Mouse (Mus musculus): ENCODE results near the gene Runx3. TPM values are rescaled to one million over a fixed set of nuclear protein-coding genes. Genes with fewer than 3 reads are reported as not detected.

Gene Runx3
- total RNA-seq, 2 experiments from 2014 or later = not detected

- H3K27ac ChIP-seq = no peak overlapping the region
- no peak for TF ChIP-seq CTCF (conservative IDR thresholded peaks at IDR 0.05)
- H3K4me3 ChIP-seq = no peak overlapping the region
- DNase-seq (ENCODE audit: low spot score in 2 of 2) = no peak
Measured at GRCm38 (mm10) chr4:135201771-135202170, 81.3 kb downstream of the Runx3 start.

- no peak overlapping the region for H3K4me3 ChIP-seq
- DNase-seq (ENCODE audit: low spot score in 2 of 2) = no peak
- no peak for TF ChIP-seq CTCF (conservative IDR thresholded peaks at IDR 0.05)
- H3K27ac ChIP-seq = no peak overlapping the region
Measured at GRCm38 (mm10) chr4:135203279-135203678, 82.8 kb downstream of the Runx3 start.

GRCm38 (mm10) chr4:135203806-135204560 lies 83.5 kb downstream of the Runx3 start:
- Histone ChIP-seq H3K27ac (no peak overlapping the region), H3K4me3 (no peak overlapping the region)
- no peak for DNase-seq (ENCODE audit: low spot score in 2 of 2)
- no peak for TF ChIP-seq CTCF (conservative IDR thresholded peaks at IDR 0.05)

- H3K4me3 ChIP-seq = no peak overlapping the region
- H3K27ac ChIP-seq = no peak overlapping the region
- no peak for DNase-seq (ENCODE audit: low spot score in 2 of 2)
- TF ChIP-seq CTCF (conservative IDR thresholded peaks at IDR 0.05) = no peak
Measured at GRCm38 (mm10) chr4:135204666-135205065, 84.2 kb downstream of the Runx3 start.

GRCm38 (mm10) chr4:135205254-135205653 lies 84.8 kb downstream of the Runx3 start:
- no peak for TF ChIP-seq CTCF (conservative IDR thresholded peaks at IDR 0.05)
- Histone ChIP-seq H3K4me3 (no peak overlapping the region), H3K27ac (no peak overlapping the region)
- DNase-seq (ENCODE audit: low spot score in 2 of 2) = no peak

GRCm38 (mm10) chr4:135205711-135206600 lies 85.5 kb downstream of the Runx3 start:
- Histone ChIP-seq H3K27ac (no peak overlapping the region), H3K4me3 (peak overlapping the region; percentile 40)
- peak; percentile 56 to 78 for DNase-seq (ENCODE audit: low spot score in 2 of 2)
- peak; percentile 97 for TF ChIP-seq CTCF (conservative IDR thresholded peaks at IDR 0.05)

- Histone ChIP-seq H3K27ac (no peak overlapping the region), H3K4me3 (no peak overlapping the region)
- no peak for TF ChIP-seq CTCF (conservative IDR thresholded peaks at IDR 0.05)
- no peak for DNase-seq (ENCODE audit: low spot score in 2 of 2)
Measured at GRCm38 (mm10) chr4:135209846-135210245, 89.4 kb downstream of the Runx3 start.

GRCm38 (mm10) chr4:135219652-135220051 lies 99.2 kb downstream of the Runx3 start:
- peak; percentile 62 to 85 for DNase-seq (ENCODE audit: low spot score in 2 of 2)
- TF ChIP-seq CTCF (conservative IDR thresholded peaks at IDR 0.05) = peak; percentile 95
- Histone ChIP-seq H3K4me3 (no peak overlapping the region), H3K27ac (no peak overlapping the region)

- TF ChIP-seq CTCF (conservative IDR thresholded peaks at IDR 0.05) = no peak
- DNase-seq (ENCODE audit: low spot score in 2 of 2) = no peak
- Histone ChIP-seq H3K27ac (no peak overlapping the region), H3K4me3 (no peak overlapping the region)
Measured at GRCm38 (mm10) chr4:135220641-135221040, 100.2 kb downstream of the Runx3 start.

GRCm38 (mm10) chr4:135221632-135222407 lies 101.4 kb downstream of the Runx3 start:
- Histone ChIP-seq H3K4me3 (no peak overlapping the region), H3K27ac (no peak overlapping the region)
- no peak for TF ChIP-seq CTCF (conservative IDR thresholded peaks at IDR 0.05)
- no peak for DNase-seq (ENCODE audit: low spot score in 2 of 2)

GRCm38 (mm10) chr4:135223808-135224207 lies 103.4 kb downstream of the Runx3 start:
- TF ChIP-seq CTCF (conservative IDR thresholded peaks at IDR 0.05) = no peak
- no peak for DNase-seq (ENCODE audit: low spot score in 2 of 2)
- H3K27ac ChIP-seq = peak overlapping the region; percentile 12
- H3K4me3 ChIP-seq = no peak overlapping the region

GRCm38 (mm10) chr4:135226008-135226667 lies 105.7 kb downstream of the Runx3 start:
- Histone ChIP-seq H3K27ac (no peak overlapping the region), H3K4me3 (no peak overlapping the region)
- DNase-seq (ENCODE audit: low spot score in 2 of 2) = no peak
- no peak for TF ChIP-seq CTCF (conservative IDR thresholded peaks at IDR 0.05)

Other genes with a start within 250 kb of the Runx3 start
- 100 to 1,000 TPM; 102 to 108 TPM for gene Tmem50a, start 205.6 kb upstream of the Runx3 start, total RNA-seq (2021)
- gene Rsrp1, start 197.1 kb upstream of the Runx3 start, total RNA-seq (2021) = 100 to 1,000 TPM; 237 to 277 TPM
- 10 to 100 TPM; 53.1 to 56.2 TPM for gene Syf2, start 189.8 kb upstream of the Runx3 start, total RNA-seq (2021)
- gene Clic4, start 152.2 kb downstream of the Runx3 start, total RNA-seq (2021) = 10 to 100 TPM; 31.2 to 34.2 TPM
- gene Srrm1, start 232.7 kb downstream of the Runx3 start, total RNA-seq (2021) = 100 to 1,000 TPM; 136 to 153 TPM